Mouse (Mus musculus): ENCODE measurements around the gene Gm20388.

GRCm38 (mm10) chr8:120577821-120578220 lies 667.2 kb downstream of the Gm20388 start:
- TF ChIP-seq CHD2 (IDR thresholded peaks at IDR 0.05; ENCODE audit: low read depth, low read length) (no peak), HCFC1 (IDR thresholded peaks at IDR 0.05; ENCODE audit: borderline replicate concordance, insufficient read depth, low read length) (no peak), MAFK (IDR thresholded peaks at IDR 0.05; ENCODE audit: insufficient read depth, low read depth, low read length) (no peak), ZNF384 (IDR thresholded peaks at IDR 0.05; ENCODE audit: low read depth, low read length) (no peak)
